Mouse (Mus musculus) urinary bladder, postnatal 4 days (tissue): ENCODE measurements around the gene Sim2.

Source experiments
- DNase-seq, 2 experiments: peaks; one replicate each; pipeline ENCODE4 v3.0.0; 2021 to 2022; ENCODE audit warnings: low spot score in 2 of 2

Gene Sim2

GRCm38 (mm10) chr16:94095109-94095822 lies 10.5 kb downstream of the Sim2 start:
- no peak for DNase-seq

GRCm38 (mm10) chr16:94096479-94096878 lies 11.7 kb downstream of the Sim2 start:
- DNase-seq = no peak

DNA sequence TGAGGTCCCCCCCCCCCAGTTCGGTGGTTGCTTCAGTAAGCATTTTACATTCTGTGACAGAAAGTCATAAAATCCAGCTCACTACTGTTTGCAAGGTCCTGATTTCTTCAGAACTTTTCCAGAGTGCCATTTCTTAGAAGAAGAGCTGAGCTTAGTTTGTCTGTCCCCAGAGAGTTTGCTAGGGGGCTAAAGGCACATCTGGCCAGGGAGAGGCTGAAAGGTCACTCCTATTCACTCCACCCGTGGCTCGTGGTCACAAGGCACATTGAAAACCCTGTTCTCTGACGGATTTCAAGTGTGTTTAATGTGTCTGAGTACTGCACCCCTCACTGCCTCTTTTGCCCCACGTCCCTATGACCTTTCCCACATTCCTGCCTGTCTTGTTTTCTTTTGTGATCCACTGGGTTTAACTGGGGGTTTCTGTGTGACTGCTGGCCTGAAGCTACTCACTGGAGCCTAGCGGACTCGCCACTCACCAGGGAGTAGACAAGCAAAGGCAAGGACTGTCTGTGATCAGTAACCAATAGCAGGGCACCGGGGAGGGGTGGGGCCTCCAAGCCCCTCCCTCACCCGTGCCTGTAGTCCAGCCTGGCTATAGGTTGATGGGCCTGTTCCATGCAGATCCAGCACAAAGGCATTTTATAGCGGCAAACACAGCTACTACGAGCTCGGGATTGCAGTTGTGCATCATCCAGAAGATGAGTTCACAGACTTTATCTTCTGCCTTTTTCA lies 13.2 kb downstream of the Sim2 start:
- DNase-seq = no peak

GRCm38 (mm10) chr16:94113160-94113559 lies 28.4 kb downstream of the Sim2 start:
- no peak for DNase-seq

GRCm38 (mm10) chr16:94114693-94115092 lies 30.0 kb downstream of the Sim2 start:
- DNase-seq = no peak

- no peak for DNase-seq
Observed at GRCm38 (mm10) chr16:94117333-94117732, 32.6 kb downstream of the Sim2 start.

GRCm38 (mm10) chr16:94118394-94118793 lies 33.7 kb downstream of the Sim2 start:
- DNase-seq = no peak

DNA sequence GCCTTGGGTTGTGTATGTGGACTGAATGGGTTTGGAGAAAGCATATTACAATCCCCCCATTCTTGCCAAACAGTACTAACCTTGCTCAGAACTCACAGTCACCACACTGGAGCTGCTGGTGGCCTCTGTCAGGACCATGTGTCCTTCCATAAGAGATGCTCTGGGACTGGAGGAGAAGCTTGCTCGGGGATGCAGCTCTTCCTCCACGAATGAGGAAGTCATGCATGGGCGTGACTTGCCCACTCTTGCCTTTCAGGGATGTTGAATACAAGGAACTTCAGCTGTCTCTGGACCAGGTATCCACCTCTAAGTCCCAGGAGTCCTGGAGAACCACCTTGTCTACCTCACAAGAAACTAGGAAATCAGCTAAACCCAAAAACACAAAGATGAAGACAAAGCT lies 37.6 kb downstream of the Sim2 start:
- DNase-seq = no peak

DNA sequence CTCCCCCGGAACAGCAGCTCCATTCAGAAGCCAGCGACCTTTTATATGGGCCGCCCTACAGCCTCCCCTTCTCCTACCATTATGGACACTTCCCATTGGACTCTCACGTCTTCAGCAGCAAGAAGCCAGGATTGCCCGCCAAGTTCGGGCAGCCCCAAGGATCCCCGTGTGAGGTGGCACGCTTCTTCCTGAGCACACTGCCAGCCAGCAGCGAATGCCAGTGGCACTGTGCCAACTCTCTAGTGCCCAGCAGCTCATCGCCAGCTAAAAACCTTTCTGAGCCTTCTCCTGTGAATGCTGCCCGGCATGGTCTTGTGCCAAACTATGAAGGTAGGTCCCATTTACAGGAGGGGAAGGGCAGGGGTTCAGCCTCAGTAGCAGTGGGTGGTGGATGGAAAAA lies 38.5 kb downstream of the Sim2 start:
- DNase-seq = no peak

DNA sequence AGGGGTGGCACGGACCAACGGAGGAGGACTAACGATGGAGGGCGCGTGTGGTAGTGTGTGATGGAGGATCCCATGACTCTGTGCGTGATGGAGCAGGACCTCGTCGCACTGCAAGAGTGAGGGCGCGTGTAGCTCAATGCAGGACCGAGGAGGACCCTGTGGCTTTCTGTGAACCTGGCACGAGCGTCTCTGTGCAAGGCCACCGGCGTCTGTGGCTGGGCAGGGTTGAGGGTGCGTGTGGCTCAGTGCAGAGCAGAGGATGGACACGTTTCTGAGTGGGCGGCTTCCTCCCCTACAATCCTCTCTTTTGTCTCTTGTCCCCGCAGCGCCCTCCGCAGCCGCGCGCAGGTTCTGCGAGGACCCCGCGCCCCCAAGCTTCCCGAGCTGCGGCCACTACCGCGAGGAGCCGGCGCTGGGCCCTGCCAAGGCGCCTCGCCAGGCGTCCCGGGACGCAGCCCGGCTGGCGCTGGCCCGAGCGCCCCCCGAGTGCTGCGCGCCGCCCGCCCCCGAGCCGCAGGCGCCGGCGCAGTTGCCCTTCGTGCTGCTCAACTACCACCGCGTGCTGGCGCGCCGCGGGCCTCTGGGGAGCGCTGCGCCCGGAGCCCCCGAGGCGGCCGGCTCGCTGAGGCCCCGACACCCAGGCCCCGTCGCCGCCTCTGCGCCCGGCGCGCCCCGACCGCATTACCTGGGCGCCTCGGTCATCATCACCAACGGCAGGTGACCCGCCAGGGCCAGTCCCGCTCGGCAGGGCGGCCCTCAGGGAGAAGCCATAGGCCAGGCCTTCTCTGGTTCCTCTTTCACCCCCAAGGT lies 40.6 kb downstream of the Sim2 start:
- no peak for DNase-seq

GRCm38 (mm10) chr16:94126200-94126599 lies 41.5 kb downstream of the Sim2 start:
- DNase-seq = no peak

- no peak for DNase-seq
Observed at GRCm38 (mm10) chr16:94128236-94128835, 43.6 kb downstream of the Sim2 start.

GRCm38 (mm10) chr16:94134218-94134617 lies 49.5 kb downstream of the Sim2 start:
- no peak for DNase-seq

DNA sequence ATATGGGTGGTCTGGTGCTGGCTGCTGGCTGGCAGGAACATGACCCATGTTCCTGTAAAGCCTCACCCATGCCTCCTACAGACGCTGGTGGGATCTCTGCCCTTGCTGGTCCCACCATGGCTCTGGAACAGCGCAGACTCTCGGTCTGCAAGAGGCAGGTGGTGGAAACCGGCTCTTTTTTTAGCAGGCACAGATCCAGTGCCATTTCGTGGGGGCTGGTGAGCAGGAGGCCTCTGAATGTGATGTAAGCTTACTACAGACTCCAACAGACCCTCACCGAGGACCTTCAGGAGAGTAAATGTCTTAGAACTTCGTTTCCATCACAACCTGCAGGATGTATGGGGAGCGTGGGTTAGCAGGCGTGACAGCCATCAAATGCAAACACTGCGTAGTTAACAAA lies 56.0 kb downstream of the Sim2 start:
- DNase-seq = no peak

DNA sequence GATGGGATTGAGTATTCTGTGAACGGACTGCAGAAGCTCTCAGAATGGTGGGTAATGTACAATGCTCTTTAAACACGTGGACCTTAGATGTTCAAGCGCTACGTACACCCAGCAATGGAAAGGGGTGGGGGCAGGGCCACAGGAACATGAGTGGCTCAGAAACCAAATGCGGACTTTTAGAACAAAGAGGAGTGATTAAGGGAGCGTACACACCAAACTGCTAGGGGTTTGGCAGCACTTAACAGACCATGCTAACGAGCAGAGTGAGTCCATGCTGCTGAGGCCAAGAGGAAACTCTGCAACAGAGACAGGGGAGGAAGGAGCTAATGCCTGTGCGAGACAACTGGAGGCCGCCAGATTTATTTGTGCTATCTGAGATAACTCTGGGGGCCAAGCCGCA lies 58.6 kb downstream of the Sim2 start:
- DNase-seq = no peak

DNA sequence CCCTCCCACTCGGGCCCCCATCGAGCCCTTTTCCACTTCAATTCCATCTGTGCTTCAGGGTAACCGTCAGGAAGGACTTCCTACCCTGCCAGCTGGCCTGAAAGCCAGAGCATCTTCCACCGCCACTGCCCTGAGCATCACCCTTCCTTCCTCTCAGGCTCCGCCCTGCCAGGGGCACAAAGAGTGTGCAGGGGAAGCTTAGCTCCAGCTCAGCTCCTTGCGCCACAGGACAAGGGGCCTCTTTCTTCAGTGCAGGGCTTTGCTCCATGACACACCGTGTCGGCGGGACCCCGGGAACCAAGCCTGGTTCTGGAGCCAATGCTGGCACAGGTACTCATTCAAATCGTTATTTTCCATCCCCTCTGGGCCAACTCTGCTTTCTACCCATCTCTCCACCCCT lies 63.4 kb downstream of the Sim2 start:
- no peak for DNase-seq

DNA sequence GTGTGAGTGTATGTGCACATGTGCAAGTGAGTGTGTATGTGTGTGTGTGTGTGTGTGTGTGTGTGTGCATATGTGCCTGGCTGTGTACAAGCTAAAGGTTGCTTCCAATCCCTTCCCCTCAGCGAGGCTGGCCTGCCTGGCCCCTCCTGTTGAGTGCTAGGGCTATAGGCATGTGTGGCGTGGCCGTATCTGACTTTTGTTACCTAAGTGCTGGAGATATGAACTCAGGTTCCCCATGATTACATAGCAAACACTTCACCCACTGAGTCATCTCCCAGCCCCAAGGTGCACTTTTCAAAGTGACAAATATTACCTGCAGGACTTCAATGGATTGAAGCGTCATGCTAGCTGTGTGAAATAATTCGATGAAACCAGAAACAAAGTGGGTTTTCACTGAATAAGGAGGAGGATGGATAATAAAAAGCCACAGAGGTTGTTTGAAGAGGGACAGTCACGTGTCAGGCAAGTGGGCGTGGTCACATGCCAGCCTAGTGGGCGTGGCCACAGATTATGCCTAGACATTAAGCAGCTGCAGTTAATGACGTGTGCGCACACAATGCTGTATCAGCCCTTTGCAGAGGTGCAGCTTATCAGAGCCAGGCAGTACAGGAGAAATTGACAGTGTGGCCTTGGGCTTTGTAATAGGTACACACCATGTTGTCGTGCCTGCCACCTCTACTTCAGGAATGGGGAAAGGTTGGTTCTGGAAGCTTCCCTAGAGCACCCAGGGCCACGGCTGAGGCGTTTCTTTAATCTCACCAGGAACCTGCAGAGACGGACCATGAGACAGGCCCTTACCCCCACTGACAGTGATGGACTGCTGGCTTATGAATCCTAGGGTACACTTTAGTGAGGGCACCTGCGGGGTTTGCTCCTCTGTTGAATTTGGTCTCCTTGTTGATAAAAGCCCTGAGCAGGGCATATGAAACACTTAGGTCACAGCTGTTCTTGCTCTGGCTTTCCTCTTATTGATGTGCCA lies 65.7 kb downstream of the Sim2 start:
- DNase-seq = no peak

DNA sequence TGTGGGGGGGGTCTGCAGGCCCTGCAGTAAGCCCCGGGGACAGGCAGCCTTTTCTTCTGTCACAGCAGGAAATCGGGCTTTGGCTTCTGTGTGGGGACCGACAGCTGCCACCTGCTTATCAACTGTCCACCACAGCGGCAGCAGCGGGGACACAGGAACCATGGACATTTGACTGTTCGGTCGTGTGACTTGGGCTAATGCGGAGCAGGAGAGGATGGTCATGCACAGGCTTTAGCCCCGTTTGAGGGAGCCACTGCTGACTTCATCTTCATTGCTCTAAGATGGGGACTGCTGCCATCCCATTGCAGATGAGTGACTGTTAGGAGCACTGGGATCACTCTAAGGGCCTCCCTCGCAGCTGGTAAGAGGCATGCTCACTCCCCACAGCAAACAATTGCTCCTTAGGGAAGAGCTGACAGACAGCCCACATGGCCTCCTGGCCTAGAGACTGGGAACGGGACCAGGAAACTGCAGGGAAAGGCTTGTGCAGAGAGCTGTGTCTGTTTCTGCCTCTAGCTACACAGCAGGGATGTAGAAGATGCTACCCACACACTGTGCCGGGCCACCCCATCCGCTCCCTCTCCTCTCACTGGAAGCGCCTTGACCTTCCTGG lies 70.4 kb downstream of the Sim2 start:
- no peak for DNase-seq

GRCm38 (mm10) chr16:94157819-94158218 lies 73.1 kb downstream of the Sim2 start:
- DNase-seq = no peak

- DNase-seq = no peak
Observed at GRCm38 (mm10) chr16:94162000-94162399, 77.3 kb downstream of the Sim2 start.

GRCm38 (mm10) chr16:94163051-94163450 lies 78.3 kb downstream of the Sim2 start:
- no peak for DNase-seq
